In the genomic region with DNA sequence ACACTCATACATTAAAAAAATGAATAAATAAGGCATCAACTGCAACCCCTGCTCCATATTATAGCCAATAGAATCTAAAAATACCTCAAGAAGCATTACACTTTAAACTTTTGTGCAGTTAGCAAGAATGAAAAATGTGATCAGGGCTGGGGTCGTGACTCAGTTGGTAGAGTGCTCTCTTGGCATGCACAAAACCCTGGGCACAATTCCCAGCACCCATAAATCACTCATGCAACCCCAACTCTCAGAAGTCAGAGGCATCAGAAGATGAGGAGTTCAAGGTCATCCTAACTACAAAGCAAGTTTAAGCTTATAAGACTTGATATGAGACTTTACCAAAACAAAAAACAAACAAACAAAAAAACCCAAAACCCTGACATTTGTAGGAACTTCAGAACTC, we compare ENCODE assay signal across 25 mouse cellular contexts. TPM values are rescaled to one million over a fixed set of nuclear protein-coding genes. Genes with fewer than 3 reads are reported as not detected.
A peak's percentile ranks its signal among the peaks of the same experiment; 100 is the strongest.
DNase-seq lines count a peak whose midpoint lies in the region; ATAC-seq and TF ChIP-seq lines count a peak whose summit lies in the region.
"Had no signal": no experiment of that assay in that cellular context is flagged by ENCODE, and none has a peak within 500 bp of the region (broad histone marks: within the 10 kb centered on the region; RNA-seq: fewer than 3 reads in every experiment).

No protein-coding gene starts in this region.

- no peaks in the 10 kb centered on the region for H3K27me3 ChIP-seq in forebrain, postnatal 0 days (ENCODE audit: insufficient read depth, low read length)
- no peaks in the 10 kb centered on the region for H3K27me3 ChIP-seq in forebrain, embryonic 10.5 days (ENCODE audit: poor library complexity, severe bottlenecking)
- no peaks in the 10 kb centered on the region for H3K27me3 ChIP-seq in midbrain, embryonic 15.5 days (replicated peaks)
- H3K27me3 ChIP-seq in midbrain, embryonic 13.5 days = no peaks in the 10 kb centered on the region
- H3K27me3 ChIP-seq: embryonic facial prominence, embryonic 12.5 days; forebrain, embryonic 15.5 days; heart, embryonic 15.5 days; limb, embryonic 12.5 days; liver, embryonic 15.5 days; neural tube, embryonic 13.5 days had no signal

- no peaks in the 10 kb centered on the region for H3K9me3 ChIP-seq in forebrain, postnatal 0 days (ENCODE audit: low read length)
- H3K9me3 ChIP-seq in forebrain, embryonic 10.5 days = 0 out of 2 replicates have a peak, but pooled peaks cover 4% of the 10 kb centered on the region
- H3K9me3 ChIP-seq in midbrain, embryonic 15.5 days = no peaks in the 10 kb centered on the region
- H3K9me3 ChIP-seq in midbrain, embryonic 13.5 days = no peaks in the 10 kb centered on the region
- H3K9me3 ChIP-seq: embryonic facial prominence, embryonic 12.5 days; forebrain, embryonic 15.5 days; heart, embryonic 10.5 days; heart, embryonic 15.5 days; liver, embryonic 15.5 days; neural tube, embryonic 13.5 days had no signal

- DNase-seq in forebrain, postnatal 0 days = no peak
- no peak for DNase-seq in forebrain, embryonic 10.5 days (ENCODE audit: extremely low spot score, low spot score)
- DNase-seq in adrenal gland, postnatal 14 days = peak; percentile 53
- DNase-seq in gastrocnemius, postnatal 4 days (ENCODE audit: low spot score in 2 of 2) = no peak
- DNase-seq in gastrocnemius, adult 2 months = no peak
- DNase-seq: cerebellum, adult 9-11 months; embryo, embryonic 11 days; heart, postnatal 36 days; kidney, adult 11 months; lung, embryonic 14.5 days; lung, postnatal 14 days; thymus, adult 18-20 months; thymus, postnatal 25 days had no signal

- H3K9ac ChIP-seq in forebrain, postnatal 0 days = no peak overlapping the region
- no peak overlapping the region for H3K9ac ChIP-seq in midbrain, embryonic 15.5 days
- H3K9ac ChIP-seq in midbrain, embryonic 13.5 days (replicated peaks) = no peak overlapping the region
- H3K9ac ChIP-seq: embryonic facial prominence, embryonic 12.5 days; forebrain, embryonic 15.5 days; heart, embryonic 15.5 days; limb, embryonic 12.5 days; liver, embryonic 15.5 days; lung, embryonic 14.5 days; neural tube, embryonic 13.5 days had no signal

- no peaks in the 10 kb centered on the region for H3K36me3 ChIP-seq in forebrain, postnatal 0 days (ENCODE audit: insufficient read depth)
- no peaks in the 10 kb centered on the region for H3K36me3 ChIP-seq in forebrain, embryonic 10.5 days (replicated peaks)
- no peaks in the 10 kb centered on the region for H3K36me3 ChIP-seq in midbrain, embryonic 15.5 days (replicated peaks)
- H3K36me3 ChIP-seq in midbrain, embryonic 13.5 days = no peaks in the 10 kb centered on the region
- H3K36me3 ChIP-seq: embryonic facial prominence, embryonic 12.5 days; forebrain, embryonic 15.5 days; heart, embryonic 10.5 days; heart, embryonic 15.5 days; limb, embryonic 12.5 days; liver, embryonic 15.5 days; neural tube, embryonic 13.5 days had no signal

- no peak overlapping the region for H3K4me3 ChIP-seq in forebrain, postnatal 0 days (ENCODE audit: low read depth, low read length)
- H3K4me3 ChIP-seq in forebrain, embryonic 10.5 days = no peak overlapping the region
- no peak overlapping the region for H3K4me3 ChIP-seq in midbrain, embryonic 15.5 days
- no peak overlapping the region for H3K4me3 ChIP-seq in midbrain, embryonic 13.5 days (replicated peaks)
- no peak overlapping the region for H3K4me3 ChIP-seq in gastrocnemius, adult 2 months
- H3K4me3 ChIP-seq: embryonic facial prominence, embryonic 12.5 days; forebrain, embryonic 15.5 days; heart, embryonic 10.5 days; heart, embryonic 15.5 days; left cerebral cortex, adult 2 months; limb, embryonic 12.5 days; liver, embryonic 15.5 days; neural tube, embryonic 13.5 days had no signal

- intact Hi-C loops in gastrocnemius, adult 2 months (cut with DNase I) = no loop called here

- no peak for TF ChIP-seq CTCF in forebrain, postnatal 0 days (IDR thresholded peaks at IDR 0.05; ENCODE audit: low read depth)
- TF ChIP-seq CTCF in gastrocnemius, adult 2 months (IDR thresholded peaks at IDR 0.05) = no peak

- 0 out of 2 replicates have a peak overlapping the region, but pooled peaks have one; percentile 14 for H3K4me2 ChIP-seq in forebrain, postnatal 0 days (ENCODE audit: low read depth)
- peak overlapping the region; percentile 12; the same call in 1 of the 2 replicates for H3K4me2 ChIP-seq in midbrain, embryonic 15.5 days
- no peak overlapping the region for H3K4me2 ChIP-seq in midbrain, embryonic 13.5 days (replicated peaks)
- H3K4me2 ChIP-seq: embryonic facial prominence, embryonic 12.5 days; forebrain, embryonic 15.5 days; heart, embryonic 15.5 days; limb, embryonic 12.5 days; liver, embryonic 15.5 days; lung, embryonic 14.5 days; neural tube, embryonic 13.5 days had no signal

- 0 out of 2 replicates have a peak, but pooled peaks cover 6% of the 10 kb centered on the region for H3K4me1 ChIP-seq in forebrain, postnatal 0 days (ENCODE audit: insufficient read depth)
- H3K4me1 ChIP-seq in forebrain, embryonic 10.5 days = no peaks in the 10 kb centered on the region
- H3K4me1 ChIP-seq in midbrain, embryonic 15.5 days = 0 out of 2 replicates have a peak, but pooled peaks cover 6% of the 10 kb centered on the region
- H3K4me1 ChIP-seq in midbrain, embryonic 13.5 days (replicated peaks) = no peaks in the 10 kb centered on the region
- H3K4me1 ChIP-seq: embryonic facial prominence, embryonic 12.5 days; heart, embryonic 10.5 days; heart, embryonic 15.5 days; limb, embryonic 12.5 days; liver, embryonic 15.5 days; neural tube, embryonic 13.5 days had no signal

- no peak overlapping the region for H3K27ac ChIP-seq in forebrain, postnatal 0 days (ENCODE audit: low read depth, low read length)
- H3K27ac ChIP-seq in forebrain, embryonic 10.5 days = no peak overlapping the region
- H3K27ac ChIP-seq in midbrain, embryonic 15.5 days = no peak overlapping the region
- H3K27ac ChIP-seq in midbrain, embryonic 13.5 days = no peak overlapping the region
- no peak overlapping the region for H3K27ac ChIP-seq in gastrocnemius, adult 2 months
- H3K27ac ChIP-seq: embryonic facial prominence, embryonic 12.5 days; heart, embryonic 10.5 days; heart, embryonic 15.5 days; limb, embryonic 12.5 days; liver, embryonic 15.5 days; neural tube, embryonic 13.5 days had no signal

- ATAC-seq in forebrain, postnatal 0 days = no peak
- no peak for ATAC-seq in midbrain, embryonic 15.5 days (replicated peaks)
- ATAC-seq in midbrain, embryonic 13.5 days = no peak
- ATAC-seq: CD4-positive, CD25-positive, alpha-beta regulatory T cell, adult 4 months; inflammation-experienced regulatory T-cells, adult 6 months had no signal

- 78% methylated on average over 1 of the region's 1 CpGs for WGBS in forebrain, postnatal 0 days
- 81% methylated on average over 1 of the region's 1 CpGs for WGBS in forebrain, embryonic 10.5 days
- 86% methylated on average over 1 of the region's 1 CpGs for WGBS in midbrain, embryonic 15.5 days
- WGBS in midbrain, embryonic 13.5 days = 86% methylated on average over 1 of the region's 1 CpGs

RNA-seq across cellular contexts. Expression of gene Inpp4a, which starts 11.9 kb away (rescaled TPM):
- 34.3 and 41.2 TPM in 2 replicates for total RNA-seq in forebrain, postnatal 0 days (2014; rRNA removed)
- polyA plus RNA-seq in forebrain, postnatal 0 days (2015; fragmentation: Nextera tagmentation; extraction: Ambion mirVana) = 52.0 and 72.1 TPM in 2 replicates
- polyA plus RNA-seq in forebrain, embryonic 10.5 days (2016; fragmentation: Nextera tagmentation; extraction: Ambion mirVana) = 9.7 and 10.1 TPM in 2 replicates
- polyA plus RNA-seq in midbrain, embryonic 15.5 days (2015; fragmentation: Nextera tagmentation; extraction: Ambion mirVana) = 74.6 and 77.4 TPM in 2 replicates
- polyA plus RNA-seq in midbrain, embryonic 13.5 days (2015; fragmentation: Nextera tagmentation; extraction: Ambion mirVana) = 52.0 and 55.1 TPM in 2 replicates
- total RNA-seq in adrenal gland, postnatal 14 days (2021) = 21.2 and 23.5 TPM in 2 replicates
- 10 to 100 TPM; 25.4 to 30.4 TPM for total RNA-seq in gastrocnemius, postnatal 4 days (2021)
- total RNA-seq in gastrocnemius, adult 2 months (2021) = 10 to 100 TPM; 18.0 to 19.5 TPM
